Mouse (Mus musculus): ENCODE measurements around the gene Plcd4. TPM values are rescaled to one million over a fixed set of nuclear protein-coding genes. Genes with fewer than 3 reads are reported as not detected.
"Not testable (repeated sequence)": the region's sequence is repeated elsewhere in the genome, so short reads cannot be mapped to it uniquely, and the experiment has no call there.

Gene Plcd4
- 1.2 and 1.6 TPM in 2 replicates for polyA plus RNA-seq (2016; fragmentation: Nextera tagmentation; extraction: Ambion mirVana)

DNA sequence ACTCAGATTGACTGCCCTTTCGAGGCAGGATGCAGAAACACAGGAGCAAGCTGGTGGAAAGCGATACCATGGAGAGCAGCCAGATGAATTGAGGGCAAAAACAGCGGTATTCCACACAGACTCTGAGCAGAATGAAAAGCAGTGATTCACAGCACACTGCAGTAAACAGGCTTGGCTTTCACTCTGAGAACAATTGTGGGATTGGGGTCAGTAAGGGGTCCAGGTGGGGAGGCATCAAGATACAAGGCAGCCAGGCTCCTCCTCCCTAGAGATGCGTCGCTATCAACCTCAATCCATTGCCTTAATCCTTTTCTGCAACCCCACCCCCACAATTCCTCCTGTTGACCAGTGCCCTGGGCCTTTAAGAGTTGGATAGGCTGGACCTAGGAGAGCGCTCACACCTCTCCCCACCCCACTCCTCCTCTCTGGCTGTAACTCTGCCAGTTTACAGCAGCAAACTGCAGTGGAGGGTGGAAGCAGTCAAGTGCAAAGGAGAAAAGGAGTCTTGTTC, at the start of gene Plcd4:
Plcd4 (plus strand) TSS at position 438 of the 511 bp plus-strand sequence.
- Histone ChIP-seq H3K27ac (no peak within 1 kb of the TSS), H3K36me3 (no peaks in the 10 kb centered on the region), H3K4me1 (peaks cover 9% of the 10 kb centered on the region), H3K9ac (no peak within 1 kb of the TSS), H3K27me3 (no peaks in the 10 kb centered on the region), H3K4me3 (no peak within 1 kb of the TSS), H3K4me2 (replicated peaks) (peak within 1 kb of the TSS; percentile 36), H3K9me3 (replicated peaks) (no peaks in the 10 kb centered on the region)
- 4% methylated on average over 6 of the region's 6 CpGs for WGBS
- 0 out of 2 replicates have a peak, but pooled peaks have one; percentile 35 for ATAC-seq (ENCODE audit: low FRiP score)

DNA sequence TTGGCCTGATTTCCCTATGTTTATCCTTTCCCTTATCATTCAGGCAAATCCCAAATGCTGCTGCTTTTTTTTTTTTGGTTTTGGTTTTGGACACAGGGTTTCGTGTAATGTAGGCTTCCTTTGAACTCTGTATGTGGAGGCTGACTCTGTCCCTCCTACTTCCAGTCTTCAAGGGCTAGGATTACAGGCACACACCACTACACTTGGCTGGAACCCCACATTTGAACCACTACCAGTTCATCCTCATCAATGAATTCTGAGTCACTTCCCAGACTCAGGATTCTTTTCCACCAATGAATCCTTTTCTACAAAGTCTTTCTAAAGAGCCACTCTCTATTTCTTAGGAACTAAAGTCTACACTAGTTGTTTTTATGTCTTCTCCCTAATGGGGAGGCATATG, 41.6 kb upstream of the Plcd4 start:
- Histone ChIP-seq H3K27me3 (no peaks in the 10 kb centered on the region), H3K9ac (no peak overlapping the region), H3K4me3 (no peak overlapping the region), H3K9me3 (replicated peaks) (no peaks in the 10 kb centered on the region), H3K4me2 (replicated peaks) (no peak overlapping the region), H3K27ac (no peak overlapping the region), H3K4me1 (peaks cover 9% of the 10 kb centered on the region), H3K36me3 (0 out of 2 replicates have a peak, but pooled peaks cover 3% of the 10 kb centered on the region)
- no peak for ATAC-seq (ENCODE audit: low FRiP score)
- WGBS = 88% methylated on average over 1 of the region's 1 CpGs

DNA sequence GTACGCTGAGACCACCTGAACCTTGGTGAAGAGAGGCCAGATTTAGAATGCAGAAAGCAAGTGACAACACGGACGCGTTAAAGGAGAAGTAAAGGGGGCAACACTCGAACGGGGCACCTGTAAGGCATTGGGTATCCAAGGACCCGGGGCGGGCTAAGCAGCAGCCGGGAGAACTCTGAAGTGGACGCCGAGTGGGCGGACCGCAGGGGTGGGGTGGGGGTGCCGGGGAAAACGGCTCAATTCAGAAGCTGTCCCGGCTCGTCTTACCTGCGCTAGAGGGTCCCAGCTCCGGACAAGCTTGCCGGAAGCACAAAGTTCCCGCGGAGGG, 37.3 kb upstream of the Plcd4 start:
- H3K36me3 ChIP-seq = no peaks in the 10 kb centered on the region
- H3K27me3 ChIP-seq = no peaks in the 10 kb centered on the region
- peak overlapping the region; percentile 80 for H3K9ac ChIP-seq
- H3K4me2 ChIP-seq (replicated peaks) = peak overlapping the region; percentile 65
- WGBS = 2% methylated on average over 22 of the region's 22 CpGs
- peak overlapping the region; percentile 91 for H3K4me3 ChIP-seq
- peaks cover 32% of the 10 kb centered on the region for H3K4me1 ChIP-seq
- H3K9me3 ChIP-seq (replicated peaks) = no peaks in the 10 kb centered on the region
- ATAC-seq (ENCODE audit: low FRiP score) = no peak
- H3K27ac ChIP-seq = peak overlapping the region; percentile 70; the same call in 1 of the 2 replicates

DNA sequence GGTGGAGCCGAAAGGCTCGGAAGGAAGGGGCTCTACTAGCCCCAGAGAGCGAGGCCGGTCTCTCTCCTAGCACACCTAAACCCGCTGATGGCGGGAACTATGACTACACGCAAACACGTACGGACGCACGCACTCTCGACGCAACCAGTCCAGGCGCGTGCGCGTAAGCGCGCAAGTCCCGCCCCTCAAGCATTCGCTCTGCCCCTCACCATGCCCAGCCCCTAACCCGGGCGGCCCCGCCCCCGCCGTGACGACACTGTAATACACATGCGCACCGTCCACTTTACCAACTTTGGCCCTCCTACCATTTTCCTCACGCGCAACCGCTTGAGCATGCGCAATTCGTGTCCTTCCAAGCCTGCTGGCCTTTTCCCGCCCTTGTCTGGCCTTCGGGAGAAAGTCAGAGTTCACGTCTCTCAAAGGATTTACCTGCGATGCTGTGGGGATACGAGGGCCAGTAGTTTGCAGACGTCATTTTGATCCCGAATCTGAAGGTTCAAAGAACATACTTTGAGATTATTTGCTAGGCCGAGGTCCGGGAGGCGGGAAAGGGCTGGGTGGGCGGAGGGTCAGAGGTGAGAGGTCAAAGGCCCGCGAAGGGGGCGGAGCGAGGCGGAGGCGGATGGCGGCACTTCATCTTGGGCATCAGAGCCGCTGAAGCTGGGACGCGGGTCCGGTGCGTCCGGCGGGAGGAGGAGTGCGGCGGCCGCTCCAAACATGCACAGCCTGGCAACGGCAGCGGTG, 36.8 kb upstream of the Plcd4 start, which contains the start of gene Cnot9:
Cnot9 (plus strand) TSS at position 338 of the 744 bp plus-strand sequence.
- Histone ChIP-seq H3K4me3 (peak within 1 kb of the TSS; percentile 91), H3K4me1 (peaks cover 32% of the 10 kb centered on the region), H3K36me3 (no peaks in the 10 kb centered on the region), H3K27me3 (no peaks in the 10 kb centered on the region), H3K9me3 (replicated peaks) (no peaks in the 10 kb centered on the region), H3K4me2 (replicated peaks) (peak within 1 kb of the TSS; percentile 65), H3K27ac (peak within 1 kb of the TSS; percentile 92), H3K9ac (peak within 1 kb of the TSS; percentile 94)
- ATAC-seq (ENCODE audit: low FRiP score) = peak; percentile 100
- under 1% methylated on average over 62 of the region's 64 CpGs for WGBS

DNA sequence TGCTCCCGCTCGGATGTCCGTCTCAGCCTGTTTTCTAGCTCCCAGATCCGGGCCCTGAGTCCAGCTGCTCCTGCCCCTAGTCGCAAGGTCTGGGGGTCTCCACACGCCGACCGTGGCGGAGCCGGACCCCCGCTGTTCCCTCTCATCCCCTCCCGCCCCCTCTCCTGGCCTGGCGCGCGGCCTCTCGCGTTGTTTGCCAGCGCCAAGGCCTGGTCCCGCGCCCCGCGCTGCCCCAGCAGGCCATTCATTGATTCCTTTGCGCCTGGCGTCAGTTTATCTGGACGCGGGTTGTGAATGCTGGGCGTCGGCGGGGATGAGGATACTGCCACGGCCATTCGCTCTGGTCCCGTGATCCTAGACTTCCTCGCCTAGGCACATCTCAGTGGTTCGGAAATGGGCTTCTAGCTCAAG, 36.2 kb upstream of the Plcd4 start:
- no peaks in the 10 kb centered on the region for H3K9me3 ChIP-seq (replicated peaks)
- H3K4me3 ChIP-seq = peak overlapping the region; percentile 91
- no peaks in the 10 kb centered on the region for H3K36me3 ChIP-seq
- H3K4me2 ChIP-seq (replicated peaks) = peak overlapping the region; percentile 65
- WGBS = 0% methylated on average over 32 of the region's 34 CpGs
- H3K27ac ChIP-seq = peak overlapping the region; percentile 92
- peaks cover 32% of the 10 kb centered on the region for H3K4me1 ChIP-seq
- peak overlapping the region; percentile 94 for H3K9ac ChIP-seq
- no peak; the same call in 1 of the 2 replicates for ATAC-seq (ENCODE audit: low FRiP score)
- no peaks in the 10 kb centered on the region for H3K27me3 ChIP-seq

DNA sequence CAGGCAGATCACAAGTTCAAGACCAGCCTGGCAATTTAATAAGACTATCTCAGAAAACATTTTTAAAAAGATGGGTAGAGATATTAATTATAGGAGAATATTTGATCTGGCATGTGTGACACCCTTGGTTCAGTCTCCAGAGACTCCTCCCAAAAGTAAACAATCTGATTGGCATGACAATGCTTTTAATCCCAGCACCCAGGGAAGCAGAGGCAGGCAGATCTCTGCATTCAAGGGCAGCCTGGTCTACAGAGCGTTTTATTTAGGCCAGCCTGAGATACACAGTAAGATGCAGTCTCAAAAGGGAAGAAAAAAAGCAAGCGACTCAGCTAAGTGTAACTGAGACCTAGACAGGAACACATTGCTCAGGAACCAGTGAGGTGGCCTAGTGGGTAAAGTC, 34.9 kb upstream of the Plcd4 start:
- ATAC-seq (ENCODE audit: low FRiP score) = no peak
- peak overlapping the region; percentile 65 for H3K4me2 ChIP-seq (replicated peaks)
- H3K27ac ChIP-seq = no peak overlapping the region
- H3K36me3 ChIP-seq = no peaks in the 10 kb centered on the region
- H3K4me3 ChIP-seq = 0 out of 2 replicates have a peak overlapping the region, but pooled peaks have one; percentile 91
- no peak overlapping the region for H3K9ac ChIP-seq
- 97% methylated on average over 2 of the region's 2 CpGs for WGBS
- peaks cover 32% of the 10 kb centered on the region for H3K4me1 ChIP-seq
- H3K9me3 ChIP-seq (replicated peaks) = no peaks in the 10 kb centered on the region
- no peaks in the 10 kb centered on the region for H3K27me3 ChIP-seq

DNA sequence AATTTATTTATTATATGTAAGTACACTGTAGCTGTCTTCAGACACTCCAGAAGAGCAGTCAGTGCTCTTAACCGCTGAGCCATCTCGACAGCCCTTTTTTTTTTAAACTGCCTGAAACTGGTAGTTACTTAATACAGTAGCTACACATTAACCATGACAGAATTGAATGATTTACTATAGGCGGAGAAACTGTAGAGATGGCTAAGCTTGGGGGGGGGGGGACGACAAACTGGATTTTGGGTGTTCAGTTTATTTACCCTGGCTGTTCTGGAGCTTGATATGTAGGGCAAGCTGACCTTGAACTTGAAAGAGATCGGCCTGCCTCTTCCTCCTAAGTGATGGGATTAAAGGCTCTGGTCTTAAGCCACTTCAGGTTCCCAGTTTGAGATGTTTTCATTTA, 31.4 kb upstream of the Plcd4 start:
- no peak for ATAC-seq (ENCODE audit: low FRiP score)
- no peak overlapping the region for H3K9ac ChIP-seq
- H3K27ac ChIP-seq = no peak overlapping the region
- H3K4me3 ChIP-seq = no peak overlapping the region
- H3K36me3 ChIP-seq = 0 out of 2 replicates have a peak, but pooled peaks cover 4% of the 10 kb centered on the region
- no peak overlapping the region for H3K4me2 ChIP-seq (replicated peaks)
- no peaks in the 10 kb centered on the region for H3K9me3 ChIP-seq (replicated peaks)
- no peaks in the 10 kb centered on the region for H3K27me3 ChIP-seq
- WGBS = 98% methylated on average over 5 of the region's 5 CpGs
- peaks cover 23% of the 10 kb centered on the region for H3K4me1 ChIP-seq

DNA sequence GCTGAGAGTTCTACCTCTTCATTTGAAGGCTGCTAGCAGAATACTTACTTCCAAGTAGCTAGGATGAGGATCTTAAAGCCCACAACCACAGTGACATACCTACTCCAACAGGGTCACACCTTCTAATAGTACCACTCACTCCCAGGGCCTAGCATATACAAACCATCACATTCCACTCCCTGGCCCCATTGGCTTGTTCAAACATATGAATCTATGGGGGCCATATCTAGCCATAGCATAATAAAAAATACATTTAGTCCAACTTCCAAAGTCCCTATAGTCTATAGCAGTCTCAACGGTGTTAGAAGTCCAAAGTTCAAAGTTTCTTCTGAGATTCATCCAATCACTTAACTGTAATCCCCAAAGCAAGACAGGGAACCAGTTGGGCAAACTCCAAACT, 29.7 kb upstream of the Plcd4 start:
- WGBS = 97% methylated on average over 1 of the region's 1 CpGs
- H3K9me3 ChIP-seq (replicated peaks); H3K4me3 ChIP-seq; H3K9ac ChIP-seq; H3K4me2 ChIP-seq (replicated peaks); H3K4me1 ChIP-seq; ATAC-seq (ENCODE audit: low FRiP score); H3K27ac ChIP-seq; H3K27me3 ChIP-seq: not testable (repeated sequence)
- H3K36me3 ChIP-seq = peaks cover 11% of the 10 kb centered on the region; the same call in 1 of the 2 replicates

DNA sequence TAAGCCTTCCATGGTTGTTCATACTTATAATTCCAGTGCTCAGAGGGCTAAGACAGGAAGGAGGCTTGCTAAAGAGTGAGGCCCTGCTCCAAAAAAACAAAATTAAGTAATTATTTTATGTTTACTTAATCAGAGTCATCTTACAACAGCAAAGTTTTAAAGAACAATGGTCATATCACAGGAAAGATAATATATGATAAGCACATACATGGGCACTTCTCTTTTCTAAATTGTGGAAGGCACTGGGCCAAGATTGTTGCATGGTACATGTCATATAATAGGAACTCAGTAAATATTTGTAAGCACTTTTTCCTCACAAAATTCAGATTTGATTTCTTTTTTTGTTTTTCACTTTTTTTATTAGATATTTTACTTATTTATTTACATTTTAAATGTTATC, 22.8 kb upstream of the Plcd4 start:
- H3K4me2 ChIP-seq (replicated peaks) = no peak overlapping the region
- H3K9ac ChIP-seq = no peak overlapping the region
- no peak overlapping the region for H3K4me3 ChIP-seq
- H3K27ac ChIP-seq = no peak overlapping the region
- no peaks in the 10 kb centered on the region for H3K9me3 ChIP-seq (replicated peaks)
- H3K4me1 ChIP-seq = no peaks in the 10 kb centered on the region
- ATAC-seq (ENCODE audit: low FRiP score) = no peak
- H3K27me3 ChIP-seq = no peaks in the 10 kb centered on the region
- H3K36me3 ChIP-seq = peaks cover 60% of the 10 kb centered on the region

DNA sequence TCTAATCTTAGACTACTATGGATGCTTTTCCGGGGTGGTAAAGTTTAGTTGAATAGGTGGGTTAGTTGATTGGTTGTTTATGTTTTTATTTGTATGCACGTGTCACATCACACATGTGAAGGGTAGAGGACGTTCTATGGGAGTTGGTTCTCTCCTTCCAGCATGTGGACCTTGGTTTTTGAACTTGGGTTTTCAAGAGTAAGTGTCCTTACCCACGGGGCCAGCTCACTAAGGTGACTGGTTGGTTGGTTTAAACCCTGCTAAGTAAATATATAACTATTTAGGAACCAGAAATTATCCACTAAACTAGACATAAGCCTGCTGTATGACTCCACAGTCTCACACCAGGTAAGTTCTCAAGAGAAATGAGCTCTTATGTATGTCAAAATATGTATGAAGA, 17.9 kb upstream of the Plcd4 start:
- ATAC-seq (ENCODE audit: low FRiP score) = no peak
- Histone ChIP-seq H3K4me3 (no peak overlapping the region), H3K9me3 (replicated peaks) (no peaks in the 10 kb centered on the region), H3K27ac (no peak overlapping the region), H3K36me3 (peaks cover 75% of the 10 kb centered on the region), H3K4me2 (replicated peaks) (no peak overlapping the region), H3K9ac (no peak overlapping the region), H3K4me1 (no peaks in the 10 kb centered on the region), H3K27me3 (no peaks in the 10 kb centered on the region)
- WGBS = 88% methylated on average over 4 of the region's 4 CpGs

DNA sequence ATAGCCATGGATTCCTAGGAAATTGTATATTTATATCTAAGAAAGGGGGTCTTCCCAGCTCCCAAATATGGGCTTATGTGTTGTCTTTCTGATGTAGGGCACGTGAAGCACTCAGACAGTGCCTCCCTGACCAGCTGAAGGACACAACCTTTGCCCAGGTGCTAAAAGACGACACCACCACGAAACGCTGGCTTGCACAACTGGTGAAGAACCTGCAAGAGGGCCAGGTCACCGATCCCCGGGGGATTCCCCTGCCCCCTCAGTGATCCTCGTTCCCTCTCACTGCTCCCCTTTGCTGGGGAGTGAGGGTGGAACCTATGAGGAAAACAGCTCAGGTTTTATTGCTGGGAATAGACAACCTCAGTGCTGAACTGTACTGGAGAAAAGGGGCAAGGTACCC, 14.1 kb upstream of the Plcd4 start:
- H3K4me3 ChIP-seq = no peak overlapping the region
- no peak overlapping the region for H3K4me2 ChIP-seq (replicated peaks)
- whole genome bisulfite sequencing = 93% methylated on average over 7 of the region's 7 CpGs
- H3K27me3 ChIP-seq = no peaks in the 10 kb centered on the region
- no peak overlapping the region for H3K27ac ChIP-seq
- H3K9ac ChIP-seq = no peak overlapping the region
- ATAC-seq (ENCODE audit: low FRiP score) = no peak
- no peaks in the 10 kb centered on the region for H3K4me1 ChIP-seq
- no peaks in the 10 kb centered on the region for H3K9me3 ChIP-seq (replicated peaks)
- H3K36me3 ChIP-seq = peaks cover 81% of the 10 kb centered on the region

DNA sequence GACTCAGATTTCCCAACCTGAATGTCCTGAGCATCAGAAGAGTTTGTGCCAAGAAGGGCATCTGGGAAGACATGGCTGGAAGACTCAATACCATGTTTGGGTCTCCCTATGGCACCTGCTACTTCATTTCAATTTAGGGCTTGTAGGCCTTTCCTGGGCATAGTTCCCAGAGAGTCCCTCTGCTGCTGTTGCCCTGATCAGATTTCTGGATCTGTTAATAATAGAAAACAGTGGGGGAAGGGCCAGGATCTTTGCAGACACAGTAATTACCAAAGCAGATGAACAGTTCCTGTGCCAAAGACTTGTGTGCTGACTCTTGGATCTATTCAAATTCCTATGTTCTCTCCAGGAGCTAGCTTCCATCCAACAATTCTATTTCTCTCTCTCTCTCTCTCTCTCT, 4.0 kb upstream of the Plcd4 start:
- Histone ChIP-seq H3K4me1 (peaks cover 9% of the 10 kb centered on the region), H3K4me3 (no peak overlapping the region), H3K27ac (no peak overlapping the region), H3K36me3 (no peaks in the 10 kb centered on the region), H3K9me3 (replicated peaks) (no peaks in the 10 kb centered on the region), H3K27me3 (no peaks in the 10 kb centered on the region), H3K4me2 (replicated peaks) (no peak overlapping the region), H3K9ac (no peak overlapping the region)
- no peak for ATAC-seq (ENCODE audit: low FRiP score)

DNA sequence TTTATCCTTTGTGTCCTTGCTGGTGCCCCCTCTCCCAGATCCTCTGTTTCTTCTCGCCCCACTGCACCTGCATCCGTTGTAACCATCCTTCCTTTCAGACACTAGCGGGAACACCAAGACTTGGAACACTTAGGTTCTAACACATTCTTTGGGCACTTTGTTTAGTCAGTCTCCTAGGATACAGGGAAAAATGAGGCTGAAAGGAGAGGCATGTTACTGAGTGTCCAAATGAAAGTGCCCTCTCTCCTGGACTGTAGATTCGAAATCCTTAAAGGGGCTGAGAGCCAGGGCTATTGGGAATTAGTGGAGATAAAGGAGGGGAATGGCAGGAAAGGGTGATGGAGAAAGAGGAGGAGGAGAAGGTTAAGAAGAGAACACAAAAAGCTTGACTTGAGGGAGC, 1.5 kb downstream of the Plcd4 start, which contains the start of gene Usp37:
Usp37 (minus strand) TSS at position 101 of the 400 bp plus-strand sequence.
- Histone ChIP-seq H3K9ac (no peak within 1 kb of the TSS), H3K9me3 (replicated peaks) (no peaks in the 10 kb centered on the region), H3K27me3 (no peaks in the 10 kb centered on the region), H3K36me3 (no peaks in the 10 kb centered on the region), H3K4me1 (peaks cover 9% of the 10 kb centered on the region), H3K27ac (no peak within 1 kb of the TSS), H3K4me3 (no peak within 1 kb of the TSS), H3K4me2 (replicated peaks) (no peak within 1 kb of the TSS)
- WGBS = 46% methylated on average over 4 of the region's 4 CpGs
- no peak for ATAC-seq (ENCODE audit: low FRiP score)
